Mouse (Mus musculus): Measurements from ENCODE around the gene Sult1a1. TPM values are rescaled to one million over a fixed set of nuclear protein-coding genes. Genes with fewer than 3 reads are reported as not detected.

The Sult1a1 gene
- total and polyA plus RNA-seq, 2 experiments from 2014 or later = 17.5 to 18.4 TPM

DNA sequence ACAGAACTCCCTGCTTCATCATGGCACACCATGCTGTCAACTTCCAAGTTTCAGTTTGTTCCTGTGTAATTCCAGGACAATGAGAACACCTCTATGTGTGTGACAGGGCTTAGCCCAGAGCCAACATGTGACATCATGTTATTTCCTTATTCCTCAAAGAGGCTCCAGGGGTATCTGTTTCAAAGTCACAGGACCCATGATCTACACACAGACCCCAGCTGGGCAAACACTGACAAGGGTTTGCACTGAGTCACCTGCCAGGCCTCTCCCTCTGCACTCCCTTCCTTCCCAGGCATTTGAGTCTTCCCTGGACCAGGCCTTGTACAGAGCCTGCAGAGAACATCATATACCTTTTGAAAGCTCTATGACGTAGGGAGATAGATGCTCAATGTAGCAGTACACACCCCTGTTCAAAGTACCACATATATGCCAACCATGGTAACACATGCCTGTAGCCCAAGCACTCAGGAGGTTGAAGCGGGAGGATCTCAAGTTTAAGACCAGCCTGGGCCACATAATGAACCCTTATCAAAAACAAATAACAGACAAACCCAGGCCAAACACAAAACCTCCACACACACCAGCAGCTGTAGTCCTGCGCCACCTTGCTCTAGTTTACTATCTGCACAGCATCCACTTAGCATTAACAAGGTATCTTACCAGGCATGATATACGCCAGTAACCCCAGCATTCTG is 45.3 kb downstream of the Sult1a1 start, which contains the start of gene Nupr1:
TSS of gene Nupr1 (minus strand) at position 38 of the 695 bp plus-strand sequence.
- WGBS = 90% methylated on average over 4 of the region's 4 CpGs
- DNase-seq (ENCODE audit: low spot score) = no peak
- H3K27ac ChIP-seq (ENCODE audit: low read depth, low read length) = no peak within 1 kb of the TSS
- no peaks in the 10 kb centered on the region for H3K27me3 ChIP-seq (ENCODE audit: insufficient read depth, low read length)
- H3K4me1 ChIP-seq (ENCODE audit: insufficient read depth, low read length) = no peaks in the 10 kb centered on the region
- no peak within 1 kb of the TSS for H3K4me3 ChIP-seq (ENCODE audit: low read depth, low read length)
- H3K4me2 ChIP-seq (ENCODE audit: low read depth, low read length, poor library complexity, severe bottlenecking) = no peak within 1 kb of the TSS
- no peak for TF ChIP-seq CTCF (IDR thresholded peaks at IDR 0.05)
- H3K9me3 ChIP-seq (ENCODE audit: low read length) = no peaks in the 10 kb centered on the region
- ATAC-seq (ENCODE audit: low FRiP score) = no peak
- H3K9ac ChIP-seq (replicated peaks; ENCODE audit: low read length, poor library complexity, severe bottlenecking) = no peak within 1 kb of the TSS
- H3K36me3 ChIP-seq (ENCODE audit: insufficient read depth, low read length) = no peaks in the 10 kb centered on the region

DNA sequence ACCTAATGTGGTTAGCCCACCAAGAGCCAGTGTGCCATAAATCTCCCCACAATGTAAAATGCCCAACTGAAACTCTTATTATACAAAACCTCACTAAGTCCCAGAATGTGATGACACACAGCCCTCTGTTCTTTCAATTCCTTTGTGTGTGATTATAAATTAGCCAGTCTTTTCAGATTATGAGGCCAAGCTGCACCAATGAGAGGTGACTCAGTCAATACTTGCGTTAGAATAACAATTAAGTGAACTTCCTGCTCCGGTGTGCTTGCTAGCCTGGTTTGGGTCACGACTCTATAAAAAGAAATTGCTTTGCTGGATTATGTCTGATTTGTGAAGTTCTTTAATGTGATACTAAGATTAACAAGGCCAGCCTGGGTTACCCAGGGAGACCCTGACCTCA is 46.3 kb downstream of the Sult1a1 start:
- TF ChIP-seq CTCF (IDR thresholded peaks at IDR 0.05) = no peak
- no peaks in the 10 kb centered on the region for H3K27me3 ChIP-seq (ENCODE audit: insufficient read depth, low read length)
- 41% methylated on average over 3 of the region's 3 CpGs for WGBS
- H3K4me1 ChIP-seq (ENCODE audit: insufficient read depth, low read length) = no peaks in the 10 kb centered on the region
- H3K4me2 ChIP-seq (ENCODE audit: low read depth, low read length, poor library complexity, severe bottlenecking) = no peak overlapping the region
- H3K9ac ChIP-seq (replicated peaks; ENCODE audit: low read length, poor library complexity, severe bottlenecking) = no peak overlapping the region
- DNase-seq (ENCODE audit: low spot score) (no peak), ATAC-seq (ENCODE audit: low FRiP score) (no peak)
- H3K4me3 ChIP-seq (ENCODE audit: low read depth, low read length) = no peak overlapping the region
- no peaks in the 10 kb centered on the region for H3K9me3 ChIP-seq (ENCODE audit: low read length)
- no peaks in the 10 kb centered on the region for H3K36me3 ChIP-seq (ENCODE audit: insufficient read depth, low read length)
- H3K27ac ChIP-seq (ENCODE audit: low read depth, low read length) = no peak overlapping the region

DNA sequence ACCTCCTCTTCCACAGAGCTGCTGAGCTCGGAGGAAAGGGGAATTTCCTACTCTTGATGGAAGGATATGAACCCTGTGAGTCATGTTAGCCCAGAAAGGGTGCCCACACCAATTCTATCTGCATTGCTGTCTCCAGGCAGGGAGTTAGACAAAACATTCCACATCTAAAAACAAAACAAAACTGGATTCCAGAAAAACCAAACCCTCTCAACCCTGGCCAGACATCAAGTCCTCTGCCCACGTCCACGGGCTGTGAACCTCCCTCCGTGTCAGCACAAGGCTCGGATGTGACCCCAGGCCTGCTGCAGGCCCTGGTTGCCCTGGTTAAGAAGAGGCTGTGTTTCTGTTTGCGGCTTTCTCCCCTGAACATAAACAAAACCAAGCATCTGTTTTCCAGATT is 48.1 kb downstream of the Sult1a1 start:
- 80% methylated on average over 6 of the region's 6 CpGs for WGBS
- H3K4me3 ChIP-seq (ENCODE audit: low read depth, low read length) = no peak overlapping the region
- DNase-seq (ENCODE audit: low spot score) (no peak), ATAC-seq (ENCODE audit: low FRiP score) (no peak)
- no peak overlapping the region for H3K4me2 ChIP-seq (ENCODE audit: low read depth, low read length, poor library complexity, severe bottlenecking)
- no peaks in the 10 kb centered on the region for H3K9me3 ChIP-seq (ENCODE audit: low read length)
- no peak overlapping the region for H3K27ac ChIP-seq (ENCODE audit: low read depth, low read length)
- H3K36me3 ChIP-seq (ENCODE audit: insufficient read depth, low read length) = no peaks in the 10 kb centered on the region
- H3K27me3 ChIP-seq (ENCODE audit: insufficient read depth, low read length) = no peaks in the 10 kb centered on the region
- TF ChIP-seq CTCF (IDR thresholded peaks at IDR 0.05) = no peak
- H3K9ac ChIP-seq (replicated peaks; ENCODE audit: low read length, poor library complexity, severe bottlenecking) = 0 out of 2 replicates have a peak overlapping the region, but pooled peaks have one; percentile 19
- H3K4me1 ChIP-seq (ENCODE audit: insufficient read depth, low read length) = no peaks in the 10 kb centered on the region

DNA sequence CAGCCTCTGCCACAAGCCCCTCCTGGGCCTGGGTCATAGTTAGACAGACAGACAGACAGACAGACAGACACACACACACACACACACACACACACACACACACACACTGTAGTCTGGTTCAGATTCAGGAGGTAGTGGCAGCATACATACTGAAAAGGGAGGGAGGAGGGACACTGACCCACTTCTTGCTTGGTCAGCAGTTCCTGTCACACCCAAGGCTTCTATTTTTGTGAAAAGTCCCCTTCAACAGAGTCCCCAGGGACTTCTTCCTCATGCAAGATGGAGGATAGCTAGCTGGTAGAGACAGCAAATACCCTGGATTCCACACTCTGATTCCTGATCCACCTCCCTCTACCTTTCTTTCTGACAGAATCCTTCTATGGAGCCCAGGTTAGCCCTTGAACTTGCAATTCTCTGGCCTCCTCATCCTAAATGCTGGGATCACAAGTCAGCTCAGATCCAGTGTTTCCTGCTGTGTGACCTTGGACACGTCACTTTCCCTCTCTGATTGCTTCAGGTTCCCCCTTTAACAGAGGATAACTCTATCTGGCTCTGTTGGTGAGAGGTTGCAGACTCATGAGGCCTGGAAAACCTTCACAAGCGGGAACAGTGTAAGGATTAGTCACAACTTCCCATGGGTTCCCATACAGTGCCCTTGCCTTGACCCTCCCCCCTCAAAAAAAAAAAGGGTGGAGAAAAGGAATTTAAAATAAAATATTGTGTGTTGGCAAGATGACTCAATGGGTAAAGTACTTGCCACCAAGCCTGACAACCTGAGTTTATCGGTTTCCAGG is 50.2 kb downstream of the Sult1a1 start:
- 80% methylated on average over 3 of the region's 3 CpGs for WGBS
- no peak for ATAC-seq (ENCODE audit: low FRiP score)

DNA sequence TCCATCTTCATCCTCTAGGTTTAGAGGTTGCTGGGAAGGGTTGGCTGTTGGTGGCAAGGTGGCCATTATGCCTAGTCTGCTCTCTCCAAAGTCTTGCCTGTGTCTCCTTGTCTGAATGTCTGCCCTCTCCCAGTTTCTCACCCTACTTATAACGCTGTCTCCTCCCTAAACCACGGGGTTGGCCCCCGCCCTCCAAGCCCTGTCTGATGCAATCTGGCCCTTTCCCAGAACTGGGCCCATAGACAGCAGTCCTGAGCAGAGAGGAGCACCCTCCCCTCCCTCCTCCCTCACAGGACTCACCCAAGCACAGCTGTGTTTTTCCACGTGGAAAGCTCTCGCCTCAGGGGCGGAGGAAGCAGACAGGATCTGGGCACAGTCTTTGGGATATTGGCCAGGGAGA is 50.9 kb downstream of the Sult1a1 start:
- Histone ChIP-seq H3K4me2 (ENCODE audit: low read depth, low read length, poor library complexity, severe bottlenecking) (no peak overlapping the region), H3K27ac (ENCODE audit: low read depth, low read length) (no peak overlapping the region), H3K27me3 (ENCODE audit: insufficient read depth, low read length) (no peaks in the 10 kb centered on the region), H3K4me3 (ENCODE audit: low read depth, low read length) (no peak overlapping the region), H3K36me3 (ENCODE audit: insufficient read depth, low read length) (no peaks in the 10 kb centered on the region), H3K9ac (replicated peaks; ENCODE audit: low read length, poor library complexity, severe bottlenecking) (no peak overlapping the region), H3K4me1 (ENCODE audit: insufficient read depth, low read length) (no peaks in the 10 kb centered on the region), H3K9me3 (ENCODE audit: low read length) (no peaks in the 10 kb centered on the region)
- ATAC-seq (ENCODE audit: low FRiP score) (no peak), DNase-seq (ENCODE audit: low spot score) (peak; percentile 55)
- TF ChIP-seq CTCF (IDR thresholded peaks at IDR 0.05) = no peak
- WGBS = 55% methylated on average over 6 of the region's 6 CpGs

More for the DNA sequence above, 50.2 kb downstream of the Sult1a1 start:
- no peaks in the 10 kb centered on the region for H3K27me3 ChIP-seq (ENCODE audit: insufficient read depth, low read length)
- no peaks in the 10 kb centered on the region for H3K36me3 ChIP-seq (ENCODE audit: insufficient read depth, low read length)
- H3K4me2 ChIP-seq (ENCODE audit: low read depth, low read length, poor library complexity, severe bottlenecking) = no peak overlapping the region
- DNase-seq (ENCODE audit: low spot score) = no peak
- no peak overlapping the region for H3K4me3 ChIP-seq (ENCODE audit: low read depth, low read length)
- H3K4me1 ChIP-seq (ENCODE audit: insufficient read depth, low read length) = no peaks in the 10 kb centered on the region
- H3K27ac ChIP-seq (ENCODE audit: low read depth, low read length) = no peak overlapping the region
- no peak for TF ChIP-seq CTCF (IDR thresholded peaks at IDR 0.05)
- H3K9me3 ChIP-seq (ENCODE audit: low read length) = no peaks in the 10 kb centered on the region
- no peak overlapping the region for H3K9ac ChIP-seq (replicated peaks; ENCODE audit: low read length, poor library complexity, severe bottlenecking)

DNA sequence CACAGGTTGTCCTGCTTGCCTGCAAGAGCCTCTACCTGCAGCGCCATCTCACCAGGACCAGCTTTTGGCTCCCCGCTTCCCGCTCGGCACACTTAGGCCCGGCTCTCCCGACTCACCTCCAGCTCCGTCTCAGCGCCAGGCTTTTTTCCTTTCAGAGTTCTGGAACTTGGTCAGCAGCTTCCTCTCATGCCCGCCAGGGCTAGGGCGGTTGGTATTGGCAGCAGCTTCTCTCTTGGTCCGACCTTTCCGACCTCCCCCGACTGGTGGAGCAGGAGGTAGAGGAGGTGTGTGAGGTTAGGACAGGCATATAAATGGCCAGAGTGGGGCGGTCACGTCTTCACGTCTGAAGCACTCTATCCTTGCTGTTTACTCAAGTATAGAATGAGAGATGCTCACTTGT is 51.5 kb downstream of the Sult1a1 start:
- Histone ChIP-seq H3K4me1 (ENCODE audit: insufficient read depth, low read length) (no peaks in the 10 kb centered on the region), H3K36me3 (ENCODE audit: insufficient read depth, low read length) (no peaks in the 10 kb centered on the region), H3K9ac (replicated peaks; ENCODE audit: low read length, poor library complexity, severe bottlenecking) (no peak overlapping the region), H3K4me2 (ENCODE audit: low read depth, low read length, poor library complexity, severe bottlenecking) (no peak overlapping the region), H3K4me3 (ENCODE audit: low read depth, low read length) (no peak overlapping the region), H3K27ac (ENCODE audit: low read depth, low read length) (no peak overlapping the region), H3K27me3 (ENCODE audit: insufficient read depth, low read length) (no peaks in the 10 kb centered on the region), H3K9me3 (ENCODE audit: low read length) (no peaks in the 10 kb centered on the region)
- no peak for ATAC-seq (ENCODE audit: low FRiP score)
- no peak for TF ChIP-seq CTCF (IDR thresholded peaks at IDR 0.05)
- no peak for DNase-seq (ENCODE audit: low spot score)
- WGBS = 71% methylated on average over 16 of the region's 16 CpGs

All from midbrain, postnatal 0 days (tissue).